Mouse (Mus musculus) neural tube, embryonic 15.5 days (tissue): ENCODE measurements at regions not wholly inside any gene's neighbourhood (a gene's known extent, or its start where the extent isn't known, plus 50 kb on each side); places are given as distances from the start of the nearest gene placed in this dataset.

Experiments used
- ATAC-seq: fragments of 200-750 bp; cut with Nextera tagmentation; 2 replicates; pipeline ENCODE4 v1.8.0; 2017; ENCODE audit warnings: mild to moderate bottlenecking, moderate TSS enrichment, moderate library complexity; ENCODE audit not compliant: low FRiP score
- H3K27ac ChIP-seq: fragments of 300-500 bp; sonication (generic); replicated peaks from 2 replicates; pipeline ENCODE4 v1.5.1; 2015; ENCODE audit warnings: mild to moderate bottlenecking, inconsistent platforms
- H3K27me3 ChIP-seq: fragments of 300-500 bp; sonication (generic); replicated peaks from 2 replicates; pipeline ENCODE4 v1.6.1; 2015; ENCODE audit warnings: inconsistent platforms
- H3K36me3 ChIP-seq: fragments of 300-500 bp; sonication (generic); 2 replicates; pipeline ENCODE4 v1.6.1; 2015; ENCODE audit warnings: inconsistent platforms
- H3K4me1 ChIP-seq: fragments of 300-500 bp; sonication (generic); 2 replicates; pipeline ENCODE4 v1.6.1; 2015; ENCODE audit warnings: inconsistent platforms
- H3K4me2 ChIP-seq: fragments of 300-500 bp; sonication (generic); 2 replicates; pipeline ENCODE4 v1.6.1; 2015; ENCODE audit warnings: inconsistent platforms, mild to moderate bottlenecking, moderate library complexity
- H3K4me3 ChIP-seq: fragments of 300-500 bp; sonication (generic); replicated peaks from 2 replicates; pipeline ENCODE4 v1.5.1; 2015; ENCODE audit warnings: mild to moderate bottlenecking, inconsistent platforms
- H3K9ac ChIP-seq: fragments of 300-500 bp; sonication (generic); replicated peaks from 2 replicates; pipeline ENCODE4 v1.6.1; 2015; ENCODE audit warnings: mild to moderate bottlenecking, inconsistent platforms
- H3K9me3 ChIP-seq: fragments of 300-500 bp; sonication (generic); replicated peaks from 2 replicates; pipeline ENCODE4 v1.6.1; 2016; ENCODE audit warnings: inconsistent platforms
- WGBS: fragments of 180-500 bp; shearing (Covaris S2); methylation state at CpG from one replicate; pipeline ENCODE4 v1.1.7; 2015; ENCODE audit warnings: mixed read lengths; 5-methylcytosine and 5-hydroxymethylcytosine counted together

DNA sequence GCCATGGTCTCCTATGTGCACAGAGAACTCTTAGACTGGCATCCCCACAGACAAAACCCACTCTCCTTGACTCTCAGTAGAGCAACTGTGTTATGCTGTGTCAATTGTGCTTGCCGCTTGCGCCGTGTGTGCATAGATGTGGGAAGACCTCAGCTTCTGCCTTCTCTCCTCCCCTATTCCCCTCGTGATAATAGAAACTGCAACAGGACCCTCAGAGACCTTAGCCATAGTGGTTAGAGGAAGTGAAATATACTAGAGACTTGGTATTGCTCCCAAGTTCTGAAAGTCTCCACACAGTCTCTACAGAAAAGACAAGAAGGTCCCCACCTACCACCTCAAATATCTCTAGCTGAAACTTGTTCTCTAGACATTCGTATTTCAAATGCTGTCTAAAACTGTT lies 188.2 kb upstream of the Hmga2 start:
- Histone ChIP-seq H3K27ac (no peak overlapping the region), H3K36me3 (no peaks in the 10 kb centered on the region), H3K9me3 (no peaks in the 10 kb centered on the region), H3K4me1 (no peaks in the 10 kb centered on the region), H3K4me3 (no peak overlapping the region), H3K9ac (no peak overlapping the region), H3K27me3 (no peaks in the 10 kb centered on the region), H3K4me2 (no peak overlapping the region)
- ATAC-seq, result no peak
- WGBS, result 89% methylated on average over 5 of the region's 5 CpGs

- H3K27ac ChIP-seq, result no peak overlapping the region
- WGBS, result 42% methylated on average over 11 of the region's 11 CpGs
- H3K36me3 ChIP-seq, result no peaks in the 10 kb centered on the region
- ATAC-seq, result no peak
- no peaks in the 10 kb centered on the region for H3K9me3 ChIP-seq
- no peaks in the 10 kb centered on the region for H3K4me1 ChIP-seq
- no peak overlapping the region for H3K9ac ChIP-seq
- H3K4me3 ChIP-seq, result no peak overlapping the region
- H3K27me3 ChIP-seq, result no peaks in the 10 kb centered on the region
- no peak overlapping the region for H3K4me2 ChIP-seq
Observed at GRCm38 (mm10) chr10:120663396-120663795, 187.1 kb upstream of the Hmga2 start.

GRCm38 (mm10) chr10:120660503-120660902 lies 184.2 kb upstream of the Hmga2 start:
- no peaks in the 10 kb centered on the region for H3K27me3 ChIP-seq
- no peak overlapping the region for H3K4me3 ChIP-seq
- no peaks in the 10 kb centered on the region for H3K36me3 ChIP-seq
- no peak overlapping the region for H3K27ac ChIP-seq
- H3K9me3 ChIP-seq, result no peaks in the 10 kb centered on the region
- ATAC-seq, result no peak
- no peak overlapping the region for H3K4me2 ChIP-seq
- no peaks in the 10 kb centered on the region for H3K4me1 ChIP-seq
- H3K9ac ChIP-seq, result no peak overlapping the region
- 41% methylated on average over 6 of the region's 6 CpGs for WGBS

GRCm38 (mm10) chr10:120655238-120655931 lies 179.1 kb upstream of the Hmga2 start:
- no peaks in the 10 kb centered on the region for H3K36me3 ChIP-seq
- H3K9me3 ChIP-seq, result no peaks in the 10 kb centered on the region
- ATAC-seq, result no peak
- H3K4me3 ChIP-seq, result no peak overlapping the region
- no peak overlapping the region for H3K4me2 ChIP-seq
- H3K27me3 ChIP-seq, result no peaks in the 10 kb centered on the region
- H3K4me1 ChIP-seq, result no peaks in the 10 kb centered on the region
- no peak overlapping the region for H3K27ac ChIP-seq
- no peak overlapping the region for H3K9ac ChIP-seq
- WGBS, result 78% methylated on average over 14 of the region's 14 CpGs

DNA sequence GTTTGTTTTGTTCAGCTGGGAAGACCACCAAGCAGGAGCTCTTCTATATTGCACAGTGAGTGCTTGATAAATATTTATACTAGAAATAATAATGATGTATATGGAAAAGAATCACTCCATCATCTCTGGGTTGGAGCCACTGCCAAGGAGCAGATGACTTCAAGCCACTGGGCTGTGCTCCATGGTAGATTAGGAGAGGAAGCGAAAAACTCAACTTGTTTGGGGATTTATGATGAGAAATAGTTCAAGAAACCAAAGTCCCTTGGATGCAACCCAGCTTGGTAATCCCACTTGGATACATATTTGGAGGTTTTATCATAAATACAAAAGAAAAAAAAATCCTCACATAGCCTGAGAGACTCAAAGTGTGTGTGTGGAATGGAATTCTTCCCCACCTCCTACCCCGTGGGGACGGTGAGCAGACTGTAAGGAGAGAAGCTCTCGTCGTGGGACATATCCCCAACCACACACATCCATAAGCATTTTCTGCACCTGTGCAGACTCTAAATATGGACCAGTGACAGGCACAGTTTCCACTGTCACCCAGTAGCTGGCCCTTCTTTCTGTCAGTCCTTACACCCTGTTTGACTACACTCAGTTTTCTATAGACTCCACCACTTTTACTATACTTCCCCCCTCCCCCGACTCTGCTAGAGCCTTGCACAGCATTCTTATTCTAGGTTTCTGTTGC lies 176.4 kb upstream of the Hmga2 start:
- Histone ChIP-seq H3K27ac (no peak overlapping the region), H3K36me3 (no peaks in the 10 kb centered on the region), H3K4me2 (no peak overlapping the region), H3K4me3 (no peak overlapping the region), H3K4me1 (no peaks in the 10 kb centered on the region), H3K9me3 (no peaks in the 10 kb centered on the region), H3K9ac (no peak overlapping the region), H3K27me3 (no peaks in the 10 kb centered on the region)
- no peak for ATAC-seq
- 89% methylated on average over 6 of the region's 6 CpGs for WGBS

- Histone ChIP-seq H3K4me2 (no peak overlapping the region), H3K36me3 (no peaks in the 10 kb centered on the region), H3K27me3 (no peaks in the 10 kb centered on the region), H3K27ac (no peak overlapping the region), H3K9me3 (no peaks in the 10 kb centered on the region), H3K4me1 (peaks cover 8% of the 10 kb centered on the region), H3K4me3 (no peak overlapping the region), H3K9ac (no peak overlapping the region)
- 92% methylated on average over 5 of the region's 5 CpGs for WGBS
- no peak for ATAC-seq
Observed at GRCm38 (mm10) chr10:120651845-120652244, 175.6 kb upstream of the Hmga2 start.

DNA sequence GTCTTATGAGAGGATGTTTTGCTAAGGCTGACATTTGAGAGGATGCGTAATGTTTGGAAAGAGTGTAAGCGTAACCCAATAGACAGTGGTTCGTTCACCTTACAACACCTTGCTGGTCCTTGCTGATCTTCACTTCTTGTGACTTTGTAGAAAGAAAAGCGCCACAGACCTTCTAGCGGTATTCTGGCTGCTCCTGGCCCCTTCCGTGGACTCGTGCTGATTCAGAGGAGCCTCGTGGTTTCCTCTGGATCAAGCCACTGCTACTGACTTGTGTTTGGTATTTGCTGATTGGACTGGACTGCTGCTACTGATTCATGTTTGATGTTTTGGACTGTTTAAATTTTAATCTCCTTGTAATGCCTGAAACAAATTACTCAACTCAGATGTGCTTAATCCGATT lies 174.1 kb upstream of the Hmga2 start:
- Histone ChIP-seq H3K27me3 (no peaks in the 10 kb centered on the region), H3K4me3 (no peak overlapping the region), H3K9ac (no peak overlapping the region), H3K4me1 (peaks cover 16% of the 10 kb centered on the region), H3K9me3 (no peaks in the 10 kb centered on the region), H3K27ac (no peak overlapping the region), H3K4me2 (no peak overlapping the region), H3K36me3 (no peaks in the 10 kb centered on the region)
- WGBS, result 96% methylated on average over 9 of the region's 9 CpGs
- no peak for ATAC-seq

DNA sequence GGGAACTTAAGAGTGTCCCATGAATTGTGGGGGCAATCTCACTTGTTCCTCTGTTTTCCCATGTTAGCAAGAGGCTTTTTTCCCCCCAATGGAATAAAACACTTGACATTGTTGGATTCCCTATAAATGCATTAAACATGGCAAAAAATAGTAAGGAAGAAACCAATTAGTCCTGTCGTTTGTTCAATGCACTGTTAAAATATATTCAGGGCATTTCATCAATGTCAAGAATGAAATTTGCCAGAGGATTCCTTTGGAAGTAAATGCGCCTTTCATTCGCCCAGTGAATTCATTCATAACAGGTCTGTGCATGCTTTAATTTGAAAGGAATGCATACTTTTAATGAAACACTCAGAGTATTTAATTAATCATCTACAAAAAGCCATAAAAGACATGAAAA lies 172.5 kb upstream of the Hmga2 start:
- H3K4me2 ChIP-seq, result no peak overlapping the region
- peaks cover 16% of the 10 kb centered on the region for H3K4me1 ChIP-seq
- H3K9me3 ChIP-seq, result no peaks in the 10 kb centered on the region
- H3K27ac ChIP-seq, result no peak overlapping the region
- H3K36me3 ChIP-seq, result no peaks in the 10 kb centered on the region
- no peak overlapping the region for H3K4me3 ChIP-seq
- H3K9ac ChIP-seq, result no peak overlapping the region
- ATAC-seq, result no peak
- 64% methylated on average over 3 of the region's 3 CpGs for WGBS
- H3K27me3 ChIP-seq, result no peaks in the 10 kb centered on the region

GRCm38 (mm10) chr10:120648031-120648430 lies 171.8 kb upstream of the Hmga2 start:
- no peak overlapping the region for H3K4me2 ChIP-seq
- no peak for ATAC-seq
- WGBS, result 72% methylated on average over 7 of the region's 7 CpGs
- H3K4me3 ChIP-seq, result no peak overlapping the region
- no peak overlapping the region for H3K9ac ChIP-seq
- H3K9me3 ChIP-seq, result no peaks in the 10 kb centered on the region
- no peaks in the 10 kb centered on the region for H3K36me3 ChIP-seq
- H3K27me3 ChIP-seq, result 0 out of 2 replicates have a peak, but pooled peaks cover 5% of the 10 kb centered on the region
- peaks cover 16% of the 10 kb centered on the region for H3K4me1 ChIP-seq
- no peak overlapping the region for H3K27ac ChIP-seq

GRCm38 (mm10) chr10:120647323-120647722 lies 171.1 kb upstream of the Hmga2 start:
- no peak for ATAC-seq
- WGBS, result 47% methylated on average over 3 of the region's 3 CpGs
- Histone ChIP-seq H3K27ac (no peak overlapping the region), H3K27me3 (0 out of 2 replicates have a peak, but pooled peaks cover 5% of the 10 kb centered on the region), H3K4me1 (peaks cover 16% of the 10 kb centered on the region), H3K9me3 (no peaks in the 10 kb centered on the region), H3K36me3 (no peaks in the 10 kb centered on the region), H3K4me3 (no peak overlapping the region), H3K4me2 (peak overlapping the region; percentile 50), H3K9ac (no peak overlapping the region)

GRCm38 (mm10) chr10:120646862-120647311 lies 170.6 kb upstream of the Hmga2 start:
- H3K4me2 ChIP-seq, result peak overlapping the region; percentile 50
- H3K4me1 ChIP-seq, result peaks cover 16% of the 10 kb centered on the region
- 0 out of 2 replicates have a peak overlapping the region, but pooled peaks have one; percentile 17 for H3K9ac ChIP-seq
- WGBS, result 2% methylated on average over 14 of the region's 14 CpGs
- no peak for ATAC-seq
- H3K27ac ChIP-seq, result no peak overlapping the region
- H3K27me3 ChIP-seq, result 0 out of 2 replicates have a peak, but pooled peaks cover 5% of the 10 kb centered on the region
- H3K36me3 ChIP-seq, result no peaks in the 10 kb centered on the region
- H3K4me3 ChIP-seq, result 0 out of 2 replicates have a peak overlapping the region, but pooled peaks have one; percentile 6
- no peaks in the 10 kb centered on the region for H3K9me3 ChIP-seq

DNA sequence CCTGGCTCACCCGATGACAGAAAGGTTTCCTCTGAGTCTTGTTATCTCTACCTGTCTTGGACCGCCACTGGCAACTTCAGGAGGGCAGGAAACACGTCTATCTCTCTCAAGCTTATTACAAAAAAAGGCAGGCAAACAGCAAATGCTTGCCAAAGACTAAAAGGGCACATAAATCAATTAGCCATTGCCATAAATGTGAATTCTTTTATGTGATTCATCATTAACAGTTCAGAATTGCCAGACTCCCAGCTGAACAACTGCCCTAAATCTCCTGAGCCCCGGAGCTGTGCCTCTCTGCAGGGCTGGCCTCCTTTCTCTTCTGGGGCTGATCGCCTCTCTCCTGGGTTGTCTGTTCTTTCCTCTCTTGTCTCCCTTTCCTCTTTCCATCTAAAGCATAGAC lies 164.6 kb upstream of the Hmga2 start:
- Histone ChIP-seq H3K36me3 (no peaks in the 10 kb centered on the region), H3K9ac (no peak overlapping the region), H3K4me2 (no peak overlapping the region), H3K27me3 (0 out of 2 replicates have a peak, but pooled peaks cover 5% of the 10 kb centered on the region), H3K4me1 (peaks cover 13% of the 10 kb centered on the region), H3K9me3 (no peaks in the 10 kb centered on the region), H3K27ac (no peak overlapping the region), H3K4me3 (no peak overlapping the region)
- 34% methylated on average over 5 of the region's 5 CpGs for WGBS
- ATAC-seq, result no peak
